Mouse (Mus musculus): ENCODE measurements around the gene Psmb2.

Psmb2 gene

DNA sequence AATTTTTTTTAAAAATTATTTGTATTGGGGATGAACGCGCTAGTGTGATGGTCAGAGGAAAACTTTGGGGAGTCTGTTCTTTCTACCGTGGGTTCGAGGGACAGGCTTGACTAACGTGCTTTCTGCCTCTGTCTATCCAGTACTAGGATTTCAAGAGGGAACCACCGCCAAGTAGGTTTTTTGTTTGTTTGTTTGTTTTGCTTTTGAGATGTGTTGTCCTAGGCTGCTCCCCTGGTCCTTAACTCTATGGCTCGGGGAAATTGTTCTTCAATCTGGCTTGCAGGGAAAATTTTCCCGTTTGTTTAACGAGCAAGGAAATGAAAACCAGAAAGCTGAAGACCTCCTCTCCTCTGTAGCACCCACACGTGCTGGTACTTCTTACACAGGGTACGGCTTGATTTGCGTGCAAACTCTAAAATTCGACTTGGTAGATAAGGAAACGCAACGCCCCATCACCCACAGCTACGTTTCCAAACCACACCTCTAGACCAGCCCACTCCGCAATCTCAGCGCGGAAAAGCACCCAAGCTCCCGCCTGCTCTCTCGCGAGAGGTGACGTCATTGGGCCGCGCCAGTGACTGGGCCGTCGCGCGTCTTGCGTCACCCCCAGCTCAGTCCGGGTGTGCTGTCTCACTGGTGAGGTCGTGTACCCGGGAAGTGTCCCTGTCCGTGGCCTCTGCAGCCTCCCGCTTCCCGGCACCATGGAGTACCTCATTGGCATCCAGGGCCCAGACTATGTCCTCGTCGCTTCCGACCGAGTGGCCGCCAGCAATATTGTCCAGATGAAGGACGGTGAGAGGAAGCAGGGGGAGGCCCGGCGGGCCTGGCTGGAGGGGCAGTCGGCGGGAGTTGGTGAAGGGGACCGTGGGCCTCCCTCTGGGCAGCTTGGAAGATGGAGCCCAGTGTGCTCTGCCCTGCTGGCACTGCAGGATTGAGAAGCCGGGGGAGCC lies at the start of gene Psmb2:
Gene Psmb2, plus strand, starts transcription at position 577 of the 950 bp plus-strand sequence.
- DNase-seq (ENCODE audit: low read depth, low spot score): peak; percentile 96

DNA sequence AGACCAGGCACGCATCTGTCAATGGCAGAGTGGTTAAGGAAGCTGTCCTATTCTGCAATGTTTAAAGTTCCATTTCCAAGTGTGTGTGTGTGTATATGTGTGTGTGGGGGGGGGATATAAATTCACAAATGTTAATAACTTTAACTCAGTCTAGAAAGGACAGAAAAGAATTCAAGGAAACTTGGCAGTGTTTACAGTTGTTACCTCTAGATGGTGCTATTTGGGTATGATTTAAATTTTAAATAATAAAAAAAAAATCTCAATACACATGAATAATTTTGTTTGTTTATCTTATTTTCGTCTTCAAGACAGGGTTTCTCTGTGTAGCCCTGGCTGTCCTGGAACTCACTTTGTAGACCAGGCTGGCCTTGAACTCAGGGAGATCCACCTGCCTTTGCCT lies 45.5 kb upstream of the Psmb2 start:
- no peak for DNase-seq (ENCODE audit: low read depth, low spot score)

DNA sequence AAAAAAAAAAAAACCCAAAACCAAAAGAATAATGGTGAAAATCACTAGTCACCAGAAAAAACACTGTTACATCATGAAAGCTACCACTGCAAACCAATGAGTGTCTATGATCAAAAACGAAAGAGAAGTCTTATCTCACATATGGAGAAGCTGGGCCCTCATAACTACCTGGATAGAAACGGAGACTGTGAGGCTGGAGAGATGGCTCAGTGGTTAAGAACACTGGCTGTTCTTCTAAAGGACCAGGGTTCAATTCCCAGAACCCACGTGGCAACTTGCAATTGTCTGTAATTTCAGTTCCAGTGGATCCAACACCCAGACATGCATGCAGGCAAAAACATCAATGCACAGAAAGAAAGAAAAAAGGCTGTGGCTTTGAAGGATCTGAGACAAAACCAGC lies 44.8 kb upstream of the Psmb2 start:
- no peak for DNase-seq (ENCODE audit: low read depth, low spot score)

DNA sequence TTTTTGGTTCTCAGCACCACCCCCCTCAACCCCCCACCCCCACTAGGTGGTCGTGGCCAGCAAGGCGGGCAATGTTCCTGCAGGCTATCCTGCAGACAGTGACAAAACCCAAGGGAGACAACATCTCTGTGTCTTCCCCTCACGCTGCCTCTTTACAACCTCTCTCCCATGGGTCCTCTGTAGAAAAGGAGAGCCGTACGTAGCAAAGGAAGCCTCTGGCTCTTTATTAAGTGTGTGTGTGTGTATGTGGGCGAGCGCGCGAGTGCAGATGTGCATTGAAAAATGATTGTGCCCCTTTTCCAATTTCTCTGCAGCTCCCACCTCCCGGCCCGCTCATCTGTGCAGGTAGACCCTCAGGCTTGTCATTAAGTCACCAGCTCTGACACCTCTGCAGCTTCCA lies 41.1 kb upstream of the Psmb2 start:
- DNase-seq (ENCODE audit: low read depth, low spot score): no peak

DNA sequence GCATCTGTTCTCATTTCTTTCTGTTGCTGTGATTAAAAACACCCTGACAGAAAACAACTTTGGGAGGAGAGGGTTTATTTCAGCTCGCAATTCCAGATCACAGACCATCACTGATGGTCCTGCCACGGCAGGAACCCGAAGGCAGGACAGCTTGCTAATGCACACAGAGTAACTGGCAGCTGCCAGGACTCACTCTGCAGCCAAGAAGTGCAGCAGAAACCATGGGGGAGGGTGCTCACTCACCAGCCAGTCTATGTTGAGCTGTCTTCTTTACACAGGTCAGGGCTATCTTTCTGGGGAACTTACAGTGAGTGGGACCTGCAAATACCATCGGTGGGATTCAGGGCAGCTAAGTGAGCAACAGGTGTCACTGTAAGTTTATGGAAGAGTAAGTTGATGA lies 40.0 kb upstream of the Psmb2 start:
- no peak for DNase-seq (ENCODE audit: low read depth, low spot score)

DNA sequence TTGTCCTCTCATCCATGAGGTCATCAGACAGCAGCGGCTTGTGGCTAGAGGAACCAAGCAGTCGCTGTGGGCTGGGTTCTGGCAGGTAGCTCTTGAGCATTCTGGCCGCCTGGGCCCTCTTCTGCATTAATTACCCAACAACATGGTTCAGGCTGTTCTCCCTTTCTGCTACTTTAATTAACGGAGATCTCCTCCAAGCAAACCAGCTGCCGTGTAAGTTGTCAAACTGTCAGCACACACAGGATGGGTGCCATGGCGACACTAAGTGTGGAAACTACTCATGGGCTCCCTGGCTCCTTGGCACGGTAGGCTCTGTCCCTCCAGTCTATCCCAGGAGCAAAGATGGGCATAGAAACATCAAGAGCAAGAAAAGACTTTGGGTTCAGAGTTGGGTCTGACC lies 38.1 kb upstream of the Psmb2 start:
- DNase-seq (ENCODE audit: low read depth, low spot score): no peak

DNA sequence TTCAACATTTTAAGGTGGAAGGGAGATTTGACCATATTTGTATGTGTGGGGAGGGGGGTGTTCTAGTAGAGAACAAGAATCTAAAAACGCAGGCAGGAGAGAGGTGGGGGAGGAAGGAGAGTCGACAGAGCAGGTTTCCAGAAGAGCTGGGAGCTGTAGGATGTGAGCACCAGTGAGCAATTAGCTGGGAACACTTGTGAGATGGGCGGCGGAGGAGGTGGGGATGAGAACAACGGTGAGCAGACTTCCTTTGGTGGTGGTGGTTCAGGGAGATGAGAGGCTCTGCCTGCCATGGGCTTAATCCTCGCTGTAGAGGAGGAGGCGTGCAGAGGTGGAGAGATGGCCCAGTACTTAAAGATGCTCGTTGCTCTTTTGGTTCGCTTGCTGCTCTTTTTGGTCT lies 35.5 kb upstream of the Psmb2 start:
- no peak for DNase-seq (ENCODE audit: low read depth, low spot score)

DNA sequence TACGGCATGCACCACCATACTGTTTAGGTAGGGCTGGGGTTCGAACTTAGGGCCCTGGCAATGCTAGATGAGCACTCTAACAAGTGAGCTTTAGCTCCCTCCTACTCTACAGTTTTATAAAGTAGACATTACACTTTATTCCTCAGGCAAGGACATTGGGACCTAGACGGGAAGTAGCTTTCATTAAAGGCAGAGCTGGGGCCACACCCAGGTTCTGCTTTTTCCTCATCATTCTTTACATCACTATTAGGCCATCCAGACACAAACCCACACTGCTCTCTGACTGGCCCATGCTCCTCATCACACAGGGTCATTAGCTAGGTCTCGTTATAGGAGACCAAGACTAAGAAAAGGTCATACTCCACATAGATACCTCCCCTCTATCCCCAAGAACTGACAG lies 33.6 kb upstream of the Psmb2 start:
- no peak for DNase-seq (ENCODE audit: low read depth, low spot score)

DNA sequence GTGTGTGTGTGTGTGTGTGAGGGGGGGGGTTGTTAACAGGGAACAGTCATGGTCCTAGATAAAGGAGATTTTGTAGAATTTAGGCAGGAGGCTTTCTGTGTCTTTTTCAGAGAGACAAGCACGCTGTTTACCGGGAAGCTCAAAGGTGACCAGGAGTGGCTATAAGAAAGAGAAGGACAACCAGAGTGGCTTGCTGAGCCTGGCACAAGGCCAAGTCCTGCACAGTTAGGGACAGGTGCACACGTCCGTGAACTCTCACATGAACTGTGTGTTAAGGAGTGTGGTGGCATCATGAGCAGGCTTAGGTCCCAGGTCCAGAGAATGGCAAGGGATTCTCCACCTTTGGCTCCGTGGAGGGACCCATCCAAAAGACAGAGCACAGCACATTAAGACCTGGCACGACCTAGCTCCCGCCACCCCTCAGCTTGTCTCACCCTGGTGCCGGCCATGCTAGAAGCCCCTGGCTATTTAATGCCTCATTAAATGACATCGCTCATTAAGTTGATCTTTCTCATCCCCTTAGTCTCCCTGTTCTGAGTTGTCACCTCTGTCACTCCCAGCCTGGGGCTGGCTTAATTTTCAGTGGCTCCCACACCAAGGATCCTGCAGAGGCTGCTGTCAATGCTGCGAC lies 33.0 kb upstream of the Psmb2 start:
- DNase-seq (ENCODE audit: low read depth, low spot score): no peak

DNA sequence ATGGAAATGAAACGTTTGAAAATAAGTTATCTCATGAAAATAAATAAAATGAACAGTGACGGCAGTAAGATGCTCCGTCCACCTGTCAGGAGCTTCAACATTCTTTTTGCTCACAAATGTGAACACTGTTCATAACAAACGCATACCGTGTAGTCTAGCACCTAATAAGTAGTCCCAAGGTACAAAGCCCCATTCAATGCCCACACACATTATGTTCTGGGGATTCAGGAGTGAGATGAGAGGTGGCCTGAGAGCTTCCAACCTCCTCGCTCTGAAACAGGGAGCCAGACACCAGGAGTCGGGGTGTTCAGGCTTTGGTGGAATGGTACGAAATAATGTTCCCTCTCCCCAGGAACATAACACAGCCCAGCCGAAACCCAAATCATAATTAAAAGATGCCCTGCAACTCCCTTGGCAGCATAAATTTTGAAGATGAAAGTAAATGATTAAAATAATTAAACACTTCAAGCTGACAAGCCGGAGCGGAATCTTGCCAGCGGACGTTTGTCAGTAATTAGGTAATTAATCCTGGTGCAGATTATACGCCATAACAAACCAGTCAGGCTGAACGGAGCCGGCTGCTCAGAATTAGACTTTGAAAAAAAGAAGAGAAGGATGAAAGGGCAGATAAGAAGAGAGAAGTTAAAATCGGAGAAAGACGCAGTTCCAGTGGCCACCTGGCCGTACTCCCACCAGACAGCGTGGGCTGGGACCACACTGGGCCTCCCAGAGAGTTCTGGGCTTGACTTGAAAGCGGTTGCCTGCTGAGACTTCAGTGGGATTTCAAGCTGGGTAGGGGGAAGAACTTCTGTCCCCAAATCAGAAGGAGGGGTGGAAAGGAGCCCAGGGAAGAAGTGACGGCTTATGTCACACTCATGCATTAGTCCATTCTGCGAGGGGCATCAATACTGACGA lies 29.2 kb upstream of the Psmb2 start:
- no peak for DNase-seq (ENCODE audit: low read depth, low spot score)

DNA sequence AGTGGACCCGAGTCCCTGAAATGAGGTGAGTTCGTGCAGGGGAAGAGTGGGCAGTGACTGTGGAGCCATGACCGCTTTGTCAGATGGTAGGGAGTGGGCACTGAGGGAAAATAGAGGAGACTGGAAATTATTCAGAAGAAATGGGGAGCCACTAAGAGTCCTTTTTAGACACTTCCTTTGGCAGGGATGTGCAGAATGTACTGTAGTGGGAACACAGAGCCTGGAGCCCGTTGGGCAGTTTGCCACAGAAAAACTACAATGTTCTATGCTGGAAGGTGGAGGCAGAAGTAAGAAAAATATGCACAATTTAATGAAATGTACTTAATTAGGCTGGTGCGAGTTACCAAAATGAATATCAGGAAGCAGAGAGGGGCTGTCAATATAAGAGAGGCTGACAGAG lies 24.3 kb upstream of the Psmb2 start:
- no peak for DNase-seq (ENCODE audit: low read depth, low spot score)

DNA sequence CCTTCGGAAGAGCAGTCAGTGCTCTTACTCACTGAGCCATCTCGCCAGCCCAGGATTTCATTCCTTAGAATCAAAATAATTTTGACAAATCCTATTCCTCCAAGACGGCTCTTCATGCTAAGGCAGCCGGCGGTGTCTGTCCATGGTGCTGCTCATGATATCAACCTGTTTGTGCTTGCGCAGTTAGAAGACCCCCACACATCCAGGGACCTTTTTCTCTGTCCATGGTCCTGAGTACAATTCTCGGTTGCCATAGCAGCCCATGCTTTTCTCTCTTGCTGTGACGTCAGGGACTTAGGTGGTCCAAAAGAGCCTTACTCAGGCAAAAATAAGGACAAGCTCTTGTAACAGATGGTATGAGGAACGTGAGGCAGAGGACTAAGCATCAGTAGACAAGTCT lies 22.1 kb upstream of the Psmb2 start:
- no peak for DNase-seq (ENCODE audit: low read depth, low spot score)

DNA sequence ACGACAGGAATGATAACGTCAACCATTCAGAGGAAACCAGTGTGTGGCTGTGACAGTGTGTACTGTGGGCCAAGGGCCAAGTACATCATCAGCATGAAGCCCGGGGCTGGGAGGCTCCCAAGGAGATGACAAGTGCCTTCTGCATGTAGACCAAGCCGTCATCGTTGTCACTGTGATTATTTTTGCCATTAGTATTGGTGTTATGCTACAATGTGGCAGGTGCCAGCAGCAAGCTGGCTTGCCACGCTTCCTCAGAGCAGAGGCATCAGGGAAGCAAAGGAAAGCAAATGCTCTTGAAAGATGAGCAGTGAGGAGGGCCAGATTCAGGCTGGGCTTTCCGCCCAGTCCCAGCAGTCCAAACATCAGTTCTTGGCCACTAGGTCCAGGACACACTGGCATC lies 16.2 kb upstream of the Psmb2 start:
- no peak for DNase-seq (ENCODE audit: low read depth, low spot score)

DNA sequence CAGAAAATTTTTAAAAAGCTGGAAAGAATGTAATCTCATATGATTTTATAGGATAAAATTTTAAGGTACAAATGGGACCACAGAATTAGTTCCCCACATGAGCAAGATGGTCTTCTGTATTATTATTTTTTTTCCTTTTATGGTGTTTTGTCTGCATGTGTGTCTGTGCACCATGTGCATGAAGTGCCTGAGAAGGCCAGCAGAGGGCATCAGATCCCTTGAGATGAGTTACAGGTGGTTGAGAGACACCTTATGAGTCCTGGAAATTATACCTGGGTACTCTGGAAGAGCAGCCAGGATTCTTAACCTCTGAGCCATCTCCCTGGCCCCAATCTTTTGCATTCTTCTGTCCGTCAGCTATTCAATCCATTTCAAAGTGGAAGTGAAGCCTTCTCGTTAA lies 10.4 kb upstream of the Psmb2 start:
- no peak for DNase-seq (ENCODE audit: low read depth, low spot score)

DNA sequence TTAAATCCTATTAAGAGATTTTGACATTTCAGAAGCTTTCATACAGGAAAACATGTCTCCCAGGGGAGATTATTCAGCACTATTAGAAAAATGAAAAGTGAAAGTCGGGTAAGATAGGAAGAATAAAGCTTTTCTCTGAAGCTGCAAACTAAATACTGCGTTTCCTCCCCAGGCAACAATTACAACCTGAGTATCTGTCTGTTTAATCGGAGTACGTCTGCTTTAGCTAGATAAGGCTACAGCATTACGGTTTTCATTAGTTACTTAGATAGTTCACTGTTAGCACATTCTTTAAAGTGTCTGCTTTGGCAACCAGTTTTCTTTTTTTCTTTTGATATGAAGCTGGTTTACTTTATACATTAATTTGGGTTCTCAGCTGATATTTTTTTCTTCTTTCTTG lies 4.9 kb downstream of the Psmb2 start:
- no peak for DNase-seq (ENCODE audit: low read depth, low spot score)

DNA sequence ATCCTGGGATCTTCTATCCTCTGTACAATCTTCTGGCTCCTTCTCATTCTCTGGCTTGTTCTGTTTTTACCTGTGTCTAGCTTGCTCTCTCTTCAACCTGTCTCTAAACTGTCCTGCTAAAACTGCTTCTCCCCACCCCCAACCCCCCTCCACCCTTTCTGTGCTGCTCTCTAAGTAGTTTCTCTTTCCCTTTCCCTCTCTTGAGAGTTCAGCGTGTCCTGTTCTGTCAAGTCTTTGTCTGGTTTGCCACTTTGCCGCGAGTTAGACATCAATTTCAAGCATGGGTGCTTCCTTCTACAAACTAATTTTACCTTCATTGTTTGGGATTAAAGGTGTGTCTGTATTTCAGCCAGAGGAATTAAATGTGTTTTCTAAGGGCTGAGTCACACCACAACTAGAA lies 5.7 kb downstream of the Psmb2 start:
- no peak for DNase-seq (ENCODE audit: low read depth, low spot score)

DNA sequence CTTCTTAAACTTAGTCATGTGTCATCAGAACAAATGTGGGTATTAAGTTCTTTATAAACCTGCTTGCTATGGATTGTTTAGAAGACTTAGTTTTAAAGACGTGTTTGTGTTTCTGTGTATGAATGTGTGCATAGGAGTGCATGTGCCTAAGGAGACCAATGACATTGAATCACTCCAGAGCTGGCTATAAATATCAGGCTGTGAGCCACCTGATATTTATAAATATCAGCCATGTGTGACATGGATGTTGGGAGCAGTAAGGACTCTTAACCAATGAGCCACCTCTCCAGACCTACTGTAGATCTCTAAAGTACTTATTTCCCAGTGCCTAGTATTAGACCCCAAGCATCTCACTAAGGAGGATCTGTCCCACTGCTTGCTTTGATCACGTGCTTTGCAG lies 12.0 kb downstream of the Psmb2 start:
- no peak for DNase-seq (ENCODE audit: low read depth, low spot score)

DNA sequence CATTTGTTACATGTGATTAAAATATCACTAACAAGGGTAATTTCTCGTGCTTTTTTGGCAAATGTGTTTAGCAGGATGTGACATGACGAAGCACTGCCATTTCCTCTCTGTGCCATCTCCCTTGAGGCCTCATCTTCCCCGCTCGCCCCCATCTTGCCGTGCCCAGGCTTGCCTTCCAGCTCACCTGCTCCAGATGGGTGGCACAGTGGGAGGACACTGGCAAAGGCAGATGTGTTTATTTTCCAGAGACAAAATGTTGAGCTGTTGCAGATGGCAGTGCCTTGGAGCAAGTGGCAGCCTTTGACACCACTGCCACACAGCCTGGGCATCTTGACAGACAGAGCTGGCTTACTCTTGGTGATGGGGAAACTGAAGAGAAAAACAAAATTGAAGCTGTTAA lies 15.6 kb downstream of the Psmb2 start:
- no peak for DNase-seq (ENCODE audit: low read depth, low spot score)

DNA sequence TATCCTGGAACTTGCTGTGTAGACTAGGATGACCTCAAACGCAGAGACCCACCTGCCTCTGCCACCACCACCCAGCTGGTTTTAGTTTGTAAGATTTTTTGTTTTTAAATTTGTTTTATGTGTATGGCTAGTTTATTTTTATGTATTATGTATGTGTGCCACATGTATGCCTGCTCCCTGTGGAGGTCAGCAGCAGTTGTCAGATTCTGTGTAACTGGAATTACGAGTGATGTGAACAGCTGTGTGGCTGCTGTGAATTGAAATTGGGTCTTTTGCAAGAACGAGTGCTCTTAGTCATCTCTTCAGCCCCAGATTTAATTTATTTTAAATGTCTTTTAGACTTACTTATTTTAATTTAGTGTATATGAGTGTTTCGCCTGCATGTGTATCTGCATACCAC lies 19.5 kb downstream of the Psmb2 start:
- DNase-seq (ENCODE audit: low read depth, low spot score): no peak

DNA sequence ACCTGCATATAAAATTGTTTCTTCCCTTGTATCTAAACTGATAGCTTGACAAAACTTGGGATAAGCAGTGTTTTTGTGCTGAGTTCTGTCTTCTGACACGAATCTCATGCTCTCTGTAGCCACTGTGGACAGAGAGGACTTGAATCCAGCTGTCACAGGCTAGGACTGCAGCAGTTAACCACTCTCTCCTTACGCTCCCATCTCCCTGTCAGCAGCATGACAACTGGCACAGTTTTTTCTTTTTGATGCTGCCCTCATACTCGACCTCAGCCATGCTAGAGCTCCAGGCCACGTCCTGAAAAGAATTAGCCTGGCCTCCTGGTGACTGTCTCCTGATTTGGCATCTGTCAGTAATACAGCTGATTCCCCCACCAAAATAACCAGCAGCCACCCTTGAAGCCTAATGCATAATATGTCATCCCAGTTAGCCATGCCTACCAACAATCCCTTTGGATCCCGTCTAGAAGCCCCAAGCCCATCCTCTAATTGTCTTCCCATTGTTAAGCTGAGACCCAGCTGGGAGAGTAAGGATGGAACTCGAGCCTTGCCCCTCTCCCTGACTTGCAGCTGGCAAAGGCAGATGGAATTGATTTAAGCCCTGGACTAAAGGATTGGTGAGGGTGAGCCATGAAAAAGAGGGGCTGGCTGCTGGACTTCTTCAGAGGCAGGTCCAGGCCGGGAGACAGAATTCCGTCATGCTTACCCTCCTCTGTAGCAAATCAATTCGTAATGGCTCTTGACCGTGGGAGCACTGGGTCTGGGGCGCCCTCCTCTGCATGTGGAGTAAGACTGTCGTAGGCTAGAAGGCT lies 29.4 kb downstream of the Psmb2 start:
- DNase-seq (ENCODE audit: low read depth, low spot score): no peak

DNA sequence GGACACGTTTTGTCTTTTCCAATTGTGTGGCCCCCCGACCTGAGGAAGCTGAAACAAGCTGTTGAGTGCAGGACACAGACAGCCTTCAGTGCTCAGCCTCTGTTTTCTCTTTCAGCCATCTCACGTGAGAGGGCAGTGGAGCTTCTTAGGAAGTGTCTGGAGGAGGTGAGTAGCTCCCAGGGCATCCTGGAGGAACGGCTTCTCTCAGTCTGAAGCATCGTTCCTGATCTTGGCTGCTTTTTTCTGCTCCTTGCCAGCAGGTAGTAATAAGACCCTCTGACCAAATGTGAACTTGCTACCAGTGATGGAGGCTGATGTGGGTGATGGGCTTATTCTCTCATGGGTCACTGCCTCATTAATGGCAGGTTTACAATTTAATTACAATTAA lies 30.0 kb downstream of the Psmb2 start:
- DNase-seq (ENCODE audit: low read depth, low spot score): no peak

Data from c-Kit-negative CD71-positive TER-119-positive erythroid progenitor cells, embryonic 14.5 days (primary cell).